ENCODE assay signal across 13 mouse cellular contexts in genomic region chr19:52647066-52648046, GRCm38 (mm10).
DNase-seq lines count a peak whose midpoint lies in the region; ATAC-seq and TF ChIP-seq lines count a peak whose summit lies in the region.
"Had no signal": no experiment of that assay in that cellular context is flagged by ENCODE, and none has a peak within 500 bp of the region (broad histone marks: within the 10 kb centered on the region; RNA-seq: fewer than 3 reads in every experiment).

No protein-coding gene starts in this region.

- H3K4me1 ChIP-seq in kidney, embryonic 15.5 days, result no peaks in the 10 kb centered on the region
- H3K4me1 ChIP-seq in forebrain, embryonic 12.5 days, result peaks cover 15% of the 10 kb centered on the region
- H3K4me1 ChIP-seq in neural tube, embryonic 13.5 days (replicated peaks), result peaks cover 13% of the 10 kb centered on the region
- H3K4me1 ChIP-seq: intestine, embryonic 15.5 days; stomach, embryonic 15.5 days had no signal

- 57% methylated on average over 17 of the region's 17 CpGs for WGBS in kidney, embryonic 15.5 days
- 46% methylated on average over 17 of the region's 17 CpGs for WGBS in forebrain, embryonic 12.5 days
- 38% methylated on average over 17 of the region's 17 CpGs for WGBS in neural tube, embryonic 13.5 days

- H3K27ac ChIP-seq in kidney, embryonic 15.5 days, result no peak overlapping the region
- peak overlapping the region; percentile 78; the same call in 1 of the 2 replicates for H3K27ac ChIP-seq in forebrain, embryonic 12.5 days
- H3K27ac ChIP-seq in layer of hippocampus, adult 2 months, result no peak overlapping the region
- H3K27ac ChIP-seq in neural tube, embryonic 13.5 days (replicated peaks), result peak overlapping the region; percentile 38; the same call in 1 of the 2 replicates
- H3K27ac ChIP-seq: intestine, embryonic 15.5 days; limb, embryonic 12.5 days; stomach, embryonic 15.5 days had no signal

- H3K4me3 ChIP-seq in kidney, embryonic 15.5 days (replicated peaks), result no peak overlapping the region
- H3K4me3 ChIP-seq in forebrain, embryonic 12.5 days (replicated peaks), result no peak overlapping the region
- H3K4me3 ChIP-seq in layer of hippocampus, adult 2 months, result no peak overlapping the region
- H3K4me3 ChIP-seq in neural tube, embryonic 13.5 days, result no peak overlapping the region
- H3K4me3 ChIP-seq: intestine, embryonic 15.5 days; limb, embryonic 12.5 days; stomach, embryonic 15.5 days had no signal

- TF ChIP-seq CTCF in layer of hippocampus, adult 2 months (conservative IDR thresholded peaks at IDR 0.05), result no peak

- DNase-seq in kidney, postnatal 36 days, result no peak
- peak; percentile 74 to 84 for DNase-seq in layer of hippocampus, adult 2 months (ENCODE audit: low spot score in 2 of 2)
- no peak for DNase-seq in testis, postnatal 14 days (ENCODE audit: low spot score)
- DNase-seq: heart, adult 11 months; lung, postnatal 14 days had no signal

- H3K9me3 ChIP-seq in kidney, embryonic 15.5 days (replicated peaks), result no peaks in the 10 kb centered on the region
- no peaks in the 10 kb centered on the region for H3K9me3 ChIP-seq in forebrain, embryonic 12.5 days
- H3K9me3 ChIP-seq in neural tube, embryonic 13.5 days, result no peaks in the 10 kb centered on the region
- H3K9me3 ChIP-seq: intestine, embryonic 15.5 days; limb, embryonic 12.5 days; stomach, embryonic 15.5 days had no signal

- H3K9ac ChIP-seq in kidney, embryonic 15.5 days, result no peak overlapping the region
- H3K9ac ChIP-seq in forebrain, embryonic 12.5 days, result no peak overlapping the region
- no peak overlapping the region for H3K9ac ChIP-seq in neural tube, embryonic 13.5 days
- H3K9ac ChIP-seq: intestine, embryonic 15.5 days; limb, embryonic 12.5 days; stomach, embryonic 15.5 days had no signal

- no peaks in the 10 kb centered on the region for H3K36me3 ChIP-seq in kidney, embryonic 15.5 days
- H3K36me3 ChIP-seq in forebrain, embryonic 12.5 days (replicated peaks), result no peaks in the 10 kb centered on the region
- no peaks in the 10 kb centered on the region for H3K36me3 ChIP-seq in neural tube, embryonic 13.5 days
- H3K36me3 ChIP-seq: intestine, embryonic 15.5 days; limb, embryonic 12.5 days; stomach, embryonic 15.5 days had no signal

- ATAC-seq in kidney, embryonic 15.5 days (replicated peaks; ENCODE audit: low FRiP score), result 0 out of 2 replicates have a peak, but pooled peaks have one; percentile 43
- ATAC-seq in forebrain, embryonic 12.5 days (ENCODE audit: low FRiP score), result peak; percentile 80
- peak; percentile 77 for ATAC-seq in neural tube, embryonic 13.5 days (ENCODE audit: low read depth)
- ATAC-seq in megakaryocyte progenitor cell, adult 5-6 weeks (replicated peaks; ENCODE audit: poor library complexity), result no peak
- ATAC-seq in inflammation-experienced regulatory T-cells, adult 6 months, result no peak
- ATAC-seq: intestine, embryonic 15.5 days had no signal

- no peak overlapping the region for H3K4me2 ChIP-seq in kidney, embryonic 15.5 days
- H3K4me2 ChIP-seq in forebrain, embryonic 12.5 days, result no peak overlapping the region
- no peak overlapping the region for H3K4me2 ChIP-seq in neural tube, embryonic 13.5 days
- H3K4me2 ChIP-seq: intestine, embryonic 15.5 days; limb, embryonic 12.5 days; stomach, embryonic 15.5 days had no signal

- no peaks in the 10 kb centered on the region for H3K27me3 ChIP-seq in kidney, embryonic 15.5 days
- no peaks in the 10 kb centered on the region for H3K27me3 ChIP-seq in forebrain, embryonic 12.5 days
- H3K27me3 ChIP-seq in neural tube, embryonic 13.5 days, result no peaks in the 10 kb centered on the region
- H3K27me3 ChIP-seq: intestine, embryonic 15.5 days; limb, embryonic 12.5 days; stomach, embryonic 15.5 days had no signal

Comparison
In these comparisons a context has a peak if more than half of its experiments do, and no peak if none do; other contexts are left out.
1. ATAC-seq: peak in kidney, embryonic 15.5 days (single experiment), forebrain, embryonic 12.5 days (single experiment) and neural tube, embryonic 13.5 days (single experiment); none in megakaryocyte progenitor cell, adult 5-6 weeks (single experiment) and inflammation-experienced regulatory T-cells, adult 6 months (single experiment).
2. H3K27ac ChIP-seq: peak in forebrain, embryonic 12.5 days (single experiment) and neural tube, embryonic 13.5 days (single experiment); none in kidney, embryonic 15.5 days (single experiment) and layer of hippocampus, adult 2 months (single experiment).
3. DNase-seq: peak in layer of hippocampus, adult 2 months (2 of 2); none in kidney, postnatal 36 days (0 of 2) and testis, postnatal 14 days (single experiment).